Mouse (Mus musculus): Measurements from ENCODE around the gene Fah. TPM values are rescaled to one million over a fixed set of nuclear protein-coding genes. Genes with fewer than 3 reads are reported as not detected.

Gene Fah
- total RNA-seq, 2 experiments from 2014 or later = 13.1 to 13.6 TPM

DNA sequence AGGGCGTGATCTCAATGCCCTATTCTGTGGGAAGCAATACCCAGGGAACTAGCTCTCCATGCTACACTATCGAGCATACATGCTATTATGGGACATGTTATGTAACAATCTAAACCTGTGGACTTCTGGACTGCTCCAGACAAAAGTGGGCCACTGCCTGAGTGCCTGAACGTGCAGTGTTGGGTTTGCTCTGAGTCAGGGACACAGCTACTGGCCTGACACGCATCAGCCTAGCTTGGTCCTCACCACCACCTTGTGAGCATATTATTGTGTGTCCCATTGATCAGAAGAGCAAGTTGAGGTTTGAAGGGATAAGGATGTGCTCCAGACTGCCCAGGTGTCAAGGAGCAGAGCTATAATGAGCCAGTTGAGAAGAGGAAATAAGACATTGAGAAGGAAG, 61.6 kb downstream of the Fah start:
- intact Hi-C loops (cut with DNase I) = no loop called here
- DNase-seq (ENCODE audit: low spot score in 2 of 2) = no peak

Other genes with a start within 250 kb of the Fah start
- gene Arnt2, start 196.5 kb downstream of the Fah start, total RNA-seq (2021) = 100 to 1,000 TPM; 189 to 193 TPM
- 1 to 10 TPM; 3.6 to 7.5 TPM for gene Gm2115, start 77.8 kb downstream of the Fah start, total RNA-seq (2021)
- gene Zfand6, start 83.2 kb upstream of the Fah start, total RNA-seq (2021) = 10 to 100 TPM; 61.7 to 63.4 TPM
- gene Olfr291, start 246.8 kb upstream of the Fah start, total RNA-seq (2021) = not detected

Data from left cerebral cortex, postnatal 14 days (tissue).